Mouse (Mus musculus): ENCODE data around the gene Cpne5. TPM values are rescaled to one million over a fixed set of nuclear protein-coding genes. Genes with fewer than 3 reads are reported as not detected.

Cpne5 gene
- polyA plus RNA-seq, 1 experiment from 2014 or later: 0.26 TPM

- POLR2A ChIA-PET: no interaction called here
Measured at GRCm38 (mm10) chr17:29164469-29165111, 73.4 kb downstream of the Cpne5 start.

GRCm38 (mm10) chr17:29162334-29162733 is 75.6 kb downstream of the Cpne5 start:
- TF ChIP-seq CTCF (IDR thresholded peaks at IDR 0.05): no peak
- CTCF ChIA-PET: interaction anchor here (1.3 kb wide), 1 partner anchor 9 kb away, joined by 3 read pairs; no protein-coding TSS in a partner anchor
- no peak for DNase-seq (ENCODE audit: low read depth, low spot score)
- ATAC-seq: no peak
- in situ Hi-C loops (cut with MboI; ENCODE audit: low pct_unique_long_range_greater_than_20kb): no loop called here
- POLR2A ChIA-PET: no interaction called here
- H3K27me3 ChIP-seq: no peaks in the 10 kb centered on the region

More at GRCm38 (mm10) chr17:29164469-29165111, 73.4 kb downstream of the Cpne5 start:
- ATAC-seq: no peak
- TF ChIP-seq CTCF (IDR thresholded peaks at IDR 0.05): no peak
- no peak for DNase-seq (ENCODE audit: low read depth, low spot score)
- CTCF ChIA-PET: no interaction called here
- no peaks in the 10 kb centered on the region for H3K27me3 ChIP-seq
- in situ Hi-C loops (cut with MboI; ENCODE audit: low pct_unique_long_range_greater_than_20kb): no loop called here

GRCm38 (mm10) chr17:29159743-29160455 is 78.1 kb downstream of the Cpne5 start:
- DNase-seq (ENCODE audit: low read depth, low spot score) (no peak), ATAC-seq (peak; percentile 5)
- CTCF ChIA-PET: no interaction called here
- POLR2A ChIA-PET: no interaction called here
- H3K27me3 ChIP-seq: no peaks in the 10 kb centered on the region
- no peak for TF ChIP-seq CTCF (IDR thresholded peaks at IDR 0.05)
- in situ Hi-C loops (cut with MboI; ENCODE audit: low pct_unique_long_range_greater_than_20kb): no loop called here

GRCm38 (mm10) chr17:29159320-29159719 is 78.6 kb downstream of the Cpne5 start:
- POLR2A ChIA-PET: no interaction called here
- in situ Hi-C loops (cut with MboI; ENCODE audit: low pct_unique_long_range_greater_than_20kb): no loop called here
- no peaks in the 10 kb centered on the region for H3K27me3 ChIP-seq
- ATAC-seq: peak; percentile 3
- no peak for DNase-seq (ENCODE audit: low read depth, low spot score)
- TF ChIP-seq CTCF (IDR thresholded peaks at IDR 0.05): no peak
- CTCF ChIA-PET: no interaction called here

GRCm38 (mm10) chr17:29158899-29159298 is 79.1 kb downstream of the Cpne5 start:
- in situ Hi-C loops (cut with MboI; ENCODE audit: low pct_unique_long_range_greater_than_20kb): no loop called here
- H3K27me3 ChIP-seq: no peaks in the 10 kb centered on the region
- DNase-seq (ENCODE audit: low read depth, low spot score) (no peak), ATAC-seq (no peak)
- CTCF ChIA-PET: no interaction called here
- POLR2A ChIA-PET: no interaction called here
- no peak for TF ChIP-seq CTCF (IDR thresholded peaks at IDR 0.05)

GRCm38 (mm10) chr17:29156866-29157265 is 81.1 kb downstream of the Cpne5 start:
- CTCF ChIA-PET: no interaction called here
- H3K27me3 ChIP-seq: no peaks in the 10 kb centered on the region
- ATAC-seq (no peak), DNase-seq (ENCODE audit: low read depth, low spot score) (no peak)
- POLR2A ChIA-PET: no interaction called here
- in situ Hi-C loops (cut with MboI; ENCODE audit: low pct_unique_long_range_greater_than_20kb): no loop called here
- TF ChIP-seq CTCF (IDR thresholded peaks at IDR 0.05): no peak

- no peak for TF ChIP-seq CTCF (IDR thresholded peaks at IDR 0.05)
- POLR2A ChIA-PET: interaction anchor here (0.5 kb wide), 1 partner anchor 107 kb away, joined by 3 read pairs; no protein-coding TSS in a partner anchor
- in situ Hi-C loops (cut with MboI; ENCODE audit: low pct_unique_long_range_greater_than_20kb): no loop called here
- H3K27me3 ChIP-seq: no peaks in the 10 kb centered on the region
- ATAC-seq (no peak), DNase-seq (ENCODE audit: low read depth, low spot score) (no peak)
- CTCF ChIA-PET: interaction anchor here (1.4 to 1.6 kb wide), 2 partner anchors 10 to 90 kb away, joined by 3 to 4 read pairs; no protein-coding TSS in a partner anchor
Measured at GRCm38 (mm10) chr17:29156396-29156795, 81.6 kb downstream of the Cpne5 start.

- ChIA-PET CTCF (interaction anchor here (1.4 to 1.6 kb wide), 3 partner anchors 9 to 91 kb away, joined by 3 to 5 read pairs (median 4); no protein-coding TSS in a partner anchor), POLR2A (interaction anchor here (0.5 kb wide), 1 partner anchor 106 kb away, joined by 3 read pairs; no protein-coding TSS in a partner anchor)
- no peak for TF ChIP-seq CTCF (IDR thresholded peaks at IDR 0.05)
- H3K27me3 ChIP-seq: no peaks in the 10 kb centered on the region
- DNase-seq (ENCODE audit: low read depth, low spot score) (no peak), ATAC-seq (no peak)
- in situ Hi-C loops (cut with MboI; ENCODE audit: low pct_unique_long_range_greater_than_20kb): no loop called here
Measured at GRCm38 (mm10) chr17:29155355-29156135, 82.4 kb downstream of the Cpne5 start.

- no peaks in the 10 kb centered on the region for H3K27me3 ChIP-seq
- DNase-seq (ENCODE audit: low read depth, low spot score) (no peak), ATAC-seq (no peak)
- in situ Hi-C loops (cut with MboI; ENCODE audit: low pct_unique_long_range_greater_than_20kb): no loop called here
- POLR2A ChIA-PET: no interaction called here
- CTCF ChIA-PET: interaction anchor here (1.5 kb wide), 1 partner anchor 31 kb away, joined by 5 read pairs; no protein-coding TSS in a partner anchor
- TF ChIP-seq CTCF (IDR thresholded peaks at IDR 0.05): no peak
Measured at GRCm38 (mm10) chr17:29154247-29154646, 83.7 kb downstream of the Cpne5 start.

GRCm38 (mm10) chr17:29152547-29152946 is 85.4 kb downstream of the Cpne5 start:
- no peak for DNase-seq (ENCODE audit: low read depth, low spot score)
- ATAC-seq: no peak
- in situ Hi-C loops (cut with MboI; ENCODE audit: low pct_unique_long_range_greater_than_20kb): no loop called here
- no peaks in the 10 kb centered on the region for H3K27me3 ChIP-seq
- ChIA-PET CTCF (no interaction called here), POLR2A (no interaction called here)
- TF ChIP-seq CTCF (IDR thresholded peaks at IDR 0.05): no peak

GRCm38 (mm10) chr17:29149766-29150165 is 88.2 kb downstream of the Cpne5 start:
- no peaks in the 10 kb centered on the region for H3K27me3 ChIP-seq
- in situ Hi-C loops (cut with MboI; ENCODE audit: low pct_unique_long_range_greater_than_20kb): no loop called here
- CTCF ChIA-PET: no interaction called here
- POLR2A ChIA-PET: no interaction called here
- no peak for ATAC-seq
- TF ChIP-seq CTCF (IDR thresholded peaks at IDR 0.05): no peak
- DNase-seq (ENCODE audit: low read depth, low spot score): no peak

Measured in Patski (cell line).